Mouse (Mus musculus) ovary, postnatal 10 days (tissue): ENCODE results near the gene Ppm1b.

Experiments used
- DNase-seq: peaks from one replicate; pipeline ENCODE4 v3.0.0; 2022; ENCODE audit warnings: low spot score

Ppm1b gene

DNA sequence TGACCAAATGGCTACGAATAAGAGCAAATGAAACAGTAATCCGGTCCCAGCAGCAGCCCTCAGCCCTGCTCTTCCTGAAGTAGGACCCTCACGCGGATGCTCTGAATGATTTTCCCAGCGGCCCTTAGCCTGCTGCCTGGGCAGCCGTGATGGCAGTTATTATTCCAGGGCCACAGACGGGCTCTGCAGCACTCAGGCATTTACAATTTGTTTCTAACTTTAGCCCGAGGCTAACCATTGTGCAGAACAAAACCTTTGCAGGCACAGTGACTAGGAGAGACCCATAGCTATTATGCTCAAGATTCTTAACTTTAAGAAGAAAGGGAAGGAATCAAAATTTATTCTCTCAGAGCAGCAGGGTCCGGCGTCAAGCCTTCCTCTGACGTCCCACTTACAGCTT is 115.8 kb downstream of the Ppm1b start:
- DNase-seq, result no peak

DNA sequence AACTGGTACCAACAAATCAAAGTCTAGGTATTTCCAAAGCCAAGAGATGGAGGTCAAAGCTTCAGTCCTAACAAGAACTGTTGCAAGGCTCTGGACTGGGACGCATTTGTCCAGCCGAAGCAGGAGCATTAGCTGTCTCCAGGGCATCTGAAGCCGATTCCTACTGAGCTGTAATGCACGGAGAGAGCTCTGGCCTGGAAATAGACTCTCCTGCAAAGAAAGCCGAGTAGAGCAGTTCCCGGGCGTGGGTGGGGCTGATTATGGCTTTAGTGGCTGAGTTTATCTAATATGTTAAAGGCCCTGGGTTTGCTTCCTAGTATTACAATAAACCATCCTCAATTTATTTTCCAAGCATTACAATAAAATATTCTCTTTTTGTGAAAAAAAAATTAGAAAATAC is 116.7 kb downstream of the Ppm1b start:
- no peak for DNase-seq
